Mouse (Mus musculus) forebrain, embryonic 11.5 days (tissue): ENCODE data around the gene Crbn. TPM values are rescaled to one million over a fixed set of nuclear protein-coding genes. Genes with fewer than 3 reads are reported as not detected.

Source experiments
- ATAC-seq: fragments of 200-750 bp; cut with Nextera tagmentation; replicated peaks from 2 replicates; pipeline ENCODE4 v1.8.0; 2017; ENCODE audit warnings: moderate TSS enrichment; ENCODE audit not compliant: low FRiP score
- DNase-seq: peaks from one replicate; pipeline ENCODE4 v3.0.0-alpha.2; 2017; ENCODE audit warnings: low spot score
- H3K27ac ChIP-seq: fragments of 300-500 bp; sonication (generic); 2 replicates; pipeline ENCODE4 v1.5.1; 2014; ENCODE audit warnings: low read depth, low read length
- H3K27me3 ChIP-seq: fragments of 300-500 bp; sonication (generic); 2 replicates; pipeline ENCODE4 v1.6.1; 2014; ENCODE audit warnings: mild to moderate bottlenecking, low read length, mixed read lengths; ENCODE audit not compliant: control insufficient read depth, insufficient read depth
- H3K36me3 ChIP-seq: fragments of 300-500 bp; sonication (generic); 2 replicates; pipeline ENCODE4 v1.6.1; 2014; ENCODE audit warnings: mild to moderate bottlenecking, low read length, moderate library complexity, mixed read lengths; ENCODE audit not compliant: control insufficient read depth, insufficient read depth
- H3K4me1 ChIP-seq: fragments of 300-500 bp; sonication (generic); replicated peaks from 2 replicates; pipeline ENCODE4 v1.6.1; 2014; ENCODE audit warnings: low read length, mixed read lengths; ENCODE audit not compliant: control insufficient read depth, insufficient read depth
- H3K4me2 ChIP-seq: fragments of 300-500 bp; sonication (generic); 2 replicates; pipeline ENCODE4 v1.6.1; 2014; ENCODE audit warnings: low read depth, mild to moderate bottlenecking, low read length, moderate library complexity, mixed read lengths; ENCODE audit not compliant: severe bottlenecking
- H3K4me3 ChIP-seq: fragments of 300-500 bp; sonication (generic); 2 replicates; pipeline ENCODE4 v1.5.1; 2014; ENCODE audit warnings: low read depth, low read length
- H3K9ac ChIP-seq: fragments of 300-500 bp; sonication (generic); 2 replicates; pipeline ENCODE4 v1.6.1; 2014; ENCODE audit warnings: low read length
- H3K9me3 ChIP-seq: fragments of 300-500 bp; sonication (generic); 2 replicates; pipeline ENCODE4 v1.6.1; 2016; ENCODE audit warnings: low read length, mixed read lengths; ENCODE audit not compliant: control insufficient read depth
- WGBS: fragments of 180-500 bp; shearing (Covaris S2); extraction: QIAGEN DNeasy Blood & Tissue Kit; methylation state at CpG from one replicate; pipeline ENCODE4 v1.1.7; 2014; 5-methylcytosine and 5-hydroxymethylcytosine counted together
- polyA plus RNA-seq: library from polyadenylated mRNA; unstranded; fragments of >200 nt; fragmentation: Nextera tagmentation; extraction: Ambion mirVana; gene quantifications from 2 replicates; pipeline ENCODE4 v1.2.1, GENCODE M21; 2014

Gene Crbn
- polyA plus RNA-seq, 1 experiment from 2014 or later = 47.4 TPM

GRCm38 (mm10) chr6:106809161-106809560 lies 9.3 kb upstream of the Crbn start:
- Histone ChIP-seq H3K36me3 (no peaks in the 10 kb centered on the region), H3K27ac (no peak overlapping the region), H3K9me3 (no peaks in the 10 kb centered on the region), H3K4me3 (no peak overlapping the region), H3K4me1 (no peaks in the 10 kb centered on the region), H3K27me3 (no peaks in the 10 kb centered on the region), H3K4me2 (no peak overlapping the region), H3K9ac (no peak overlapping the region)
- 72% methylated on average over 2 of the region's 2 CpGs for WGBS
- ATAC-seq = no peak
- no peak for DNase-seq

GRCm38 (mm10) chr6:106804904-106805303 lies 5.0 kb upstream of the Crbn start:
- Histone ChIP-seq H3K27me3 (no peaks in the 10 kb centered on the region), H3K4me3 (no peak overlapping the region), H3K4me2 (no peak overlapping the region), H3K4me1 (no peaks in the 10 kb centered on the region), H3K9ac (no peak overlapping the region), H3K36me3 (no peaks in the 10 kb centered on the region), H3K9me3 (no peaks in the 10 kb centered on the region), H3K27ac (no peak overlapping the region)
- DNase-seq (no peak), ATAC-seq (peak; percentile 69)
- WGBS = 36% methylated on average over 2 of the region's 2 CpGs

DNA sequence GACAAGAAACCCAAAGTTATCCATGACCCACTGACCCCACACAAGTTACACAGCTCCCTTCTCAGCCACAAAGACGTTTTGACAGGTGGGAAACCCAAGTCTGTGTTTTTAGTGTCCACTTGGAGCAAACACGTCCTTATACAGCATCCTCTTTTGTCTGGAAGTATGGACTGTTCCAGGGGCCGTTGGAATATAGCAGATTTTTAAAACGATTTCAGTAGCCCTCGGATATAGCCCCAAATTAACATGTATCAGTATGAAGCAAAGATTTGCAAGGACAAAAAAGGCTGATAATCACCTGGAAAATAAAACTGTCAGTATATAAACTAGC lies 315 bp upstream of the Crbn start:
- Histone ChIP-seq H3K4me2 (0 out of 2 replicates have a peak overlapping the region, but pooled peaks have one; percentile 24), H3K36me3 (no peaks in the 10 kb centered on the region), H3K9ac (peak overlapping the region; percentile 77), H3K27me3 (no peaks in the 10 kb centered on the region), H3K9me3 (no peaks in the 10 kb centered on the region), H3K27ac (no peak overlapping the region), H3K4me1 (no peaks in the 10 kb centered on the region), H3K4me3 (peak overlapping the region; percentile 78)
- WGBS = 59% methylated on average over 5 of the region's 5 CpGs
- DNase-seq = no peak
- ATAC-seq = no peak

GRCm38 (mm10) chr6:106794094-106794814 lies 5.6 kb downstream of the Crbn start:
- Histone ChIP-seq H3K27me3 (no peaks in the 10 kb centered on the region), H3K27ac (no peak overlapping the region), H3K4me3 (no peak overlapping the region), H3K36me3 (no peaks in the 10 kb centered on the region; the same call in 1 of the 2 replicates), H3K9ac (no peak overlapping the region), H3K4me2 (no peak overlapping the region), H3K4me1 (no peaks in the 10 kb centered on the region), H3K9me3 (no peaks in the 10 kb centered on the region)
- DNase-seq (no peak), ATAC-seq (no peak)
- 89% methylated on average over 13 of the region's 13 CpGs for WGBS

- Histone ChIP-seq H3K27me3 (no peaks in the 10 kb centered on the region), H3K9ac (no peak overlapping the region), H3K4me2 (no peak overlapping the region), H3K36me3 (no peaks in the 10 kb centered on the region; the same call in 1 of the 2 replicates), H3K4me3 (no peak overlapping the region), H3K27ac (no peak overlapping the region), H3K4me1 (no peaks in the 10 kb centered on the region), H3K9me3 (no peaks in the 10 kb centered on the region)
- DNase-seq (no peak), ATAC-seq (no peak)
- WGBS = 96% methylated on average over 10 of the region's 10 CpGs
Measured at GRCm38 (mm10) chr6:106793621-106794020, 6.3 kb downstream of the Crbn start.

DNA sequence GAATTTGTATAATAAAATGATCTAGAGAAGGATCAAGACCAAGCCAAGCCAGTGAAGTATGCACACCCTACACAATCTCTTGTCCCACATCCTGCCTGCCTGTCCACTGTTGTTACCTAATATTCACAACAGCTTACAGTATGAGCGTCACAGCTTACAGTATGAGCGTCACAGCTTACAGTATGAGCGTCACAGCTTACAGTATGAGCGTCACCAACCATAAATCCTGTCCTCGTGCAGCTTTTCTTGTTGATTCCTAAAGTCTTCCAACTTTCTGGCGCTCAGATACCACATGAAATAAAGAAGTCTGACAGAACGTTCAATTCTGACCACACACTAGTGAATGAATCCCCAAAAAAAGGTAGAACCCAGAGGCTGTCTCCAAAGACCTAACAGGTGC lies 6.8 kb downstream of the Crbn start:
- DNase-seq (no peak), ATAC-seq (no peak)
- H3K27ac ChIP-seq = no peak overlapping the region
- H3K9ac ChIP-seq = no peak overlapping the region
- H3K9me3 ChIP-seq = no peaks in the 10 kb centered on the region
- H3K4me1 ChIP-seq = no peaks in the 10 kb centered on the region
- no peak overlapping the region for H3K4me3 ChIP-seq
- no peaks in the 10 kb centered on the region; the same call in 1 of the 2 replicates for H3K36me3 ChIP-seq
- no peak overlapping the region for H3K4me2 ChIP-seq
- 95% methylated on average over 7 of the region's 7 CpGs for WGBS
- no peaks in the 10 kb centered on the region for H3K27me3 ChIP-seq

DNA sequence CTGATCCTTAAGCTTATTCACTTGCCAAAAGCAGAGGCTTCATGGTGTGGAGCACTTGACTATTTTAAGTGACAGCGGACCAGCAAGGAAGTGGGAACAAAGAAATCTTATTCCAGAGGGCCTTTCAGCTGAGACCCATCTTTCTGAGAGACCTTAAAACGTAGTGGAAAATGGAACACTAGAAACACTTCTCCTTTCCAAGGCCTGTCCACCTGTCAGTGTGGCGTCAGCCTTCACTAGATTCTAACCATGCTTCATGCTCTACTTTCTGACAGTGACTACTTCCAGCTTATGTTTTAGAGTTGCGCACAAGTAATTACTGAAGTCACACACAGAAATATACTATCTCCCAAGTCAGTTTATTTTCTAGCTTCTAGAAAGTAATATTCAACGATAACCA lies 7.4 kb downstream of the Crbn start:
- Histone ChIP-seq H3K9ac (no peak overlapping the region), H3K36me3 (no peaks in the 10 kb centered on the region; the same call in 1 of the 2 replicates), H3K27ac (no peak overlapping the region), H3K27me3 (no peaks in the 10 kb centered on the region), H3K9me3 (no peaks in the 10 kb centered on the region), H3K4me3 (no peak overlapping the region), H3K4me2 (no peak overlapping the region), H3K4me1 (no peaks in the 10 kb centered on the region)
- DNase-seq (no peak), ATAC-seq (no peak)
- WGBS = 94% methylated on average over 5 of the region's 5 CpGs

GRCm38 (mm10) chr6:106791429-106791828 lies 8.4 kb downstream of the Crbn start:
- no peaks in the 10 kb centered on the region for H3K9me3 ChIP-seq
- no peak overlapping the region for H3K9ac ChIP-seq
- no peaks in the 10 kb centered on the region for H3K27me3 ChIP-seq
- H3K4me2 ChIP-seq = no peak overlapping the region
- H3K4me1 ChIP-seq = no peaks in the 10 kb centered on the region
- no peak overlapping the region for H3K4me3 ChIP-seq
- 94% methylated on average over 8 of the region's 8 CpGs for WGBS
- H3K27ac ChIP-seq = no peak overlapping the region
- ATAC-seq (no peak), DNase-seq (no peak)
- H3K36me3 ChIP-seq = no peaks in the 10 kb centered on the region; the same call in 1 of the 2 replicates

DNA sequence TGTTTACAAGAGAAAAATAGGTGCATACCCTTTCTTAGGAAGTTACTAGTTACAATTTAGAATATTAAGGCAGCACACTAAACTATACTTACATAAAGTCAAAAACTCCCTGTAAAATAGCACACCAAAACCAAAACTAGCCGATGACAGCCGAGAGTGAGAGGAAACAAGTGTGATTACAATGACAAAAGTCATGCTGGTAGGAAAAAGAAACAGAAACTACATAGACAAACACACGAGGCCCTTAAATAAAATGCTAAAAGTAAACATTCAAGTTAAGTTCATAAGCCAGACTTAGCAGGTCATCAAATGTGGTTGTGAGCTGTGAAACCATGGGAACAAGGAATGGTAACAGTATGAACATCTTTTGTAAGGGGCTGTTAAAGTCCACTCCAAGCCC lies 12.7 kb downstream of the Crbn start:
- H3K36me3 ChIP-seq = no peaks in the 10 kb centered on the region
- 91% methylated on average over 3 of the region's 3 CpGs for WGBS
- no peaks in the 10 kb centered on the region for H3K9me3 ChIP-seq
- no peak overlapping the region for H3K27ac ChIP-seq
- H3K27me3 ChIP-seq = no peaks in the 10 kb centered on the region
- ATAC-seq (no peak), DNase-seq (no peak)
- no peak overlapping the region for H3K9ac ChIP-seq
- H3K4me1 ChIP-seq = no peaks in the 10 kb centered on the region
- H3K4me2 ChIP-seq = no peak overlapping the region
- H3K4me3 ChIP-seq = no peak overlapping the region
